Mouse (Mus musculus): ENCODE measurements at regions not wholly inside any gene's neighbourhood (a gene's known extent, or its start where the extent isn't known, plus 50 kb on each side); places are given as distances from the start of the nearest gene placed in this dataset.

DNA sequence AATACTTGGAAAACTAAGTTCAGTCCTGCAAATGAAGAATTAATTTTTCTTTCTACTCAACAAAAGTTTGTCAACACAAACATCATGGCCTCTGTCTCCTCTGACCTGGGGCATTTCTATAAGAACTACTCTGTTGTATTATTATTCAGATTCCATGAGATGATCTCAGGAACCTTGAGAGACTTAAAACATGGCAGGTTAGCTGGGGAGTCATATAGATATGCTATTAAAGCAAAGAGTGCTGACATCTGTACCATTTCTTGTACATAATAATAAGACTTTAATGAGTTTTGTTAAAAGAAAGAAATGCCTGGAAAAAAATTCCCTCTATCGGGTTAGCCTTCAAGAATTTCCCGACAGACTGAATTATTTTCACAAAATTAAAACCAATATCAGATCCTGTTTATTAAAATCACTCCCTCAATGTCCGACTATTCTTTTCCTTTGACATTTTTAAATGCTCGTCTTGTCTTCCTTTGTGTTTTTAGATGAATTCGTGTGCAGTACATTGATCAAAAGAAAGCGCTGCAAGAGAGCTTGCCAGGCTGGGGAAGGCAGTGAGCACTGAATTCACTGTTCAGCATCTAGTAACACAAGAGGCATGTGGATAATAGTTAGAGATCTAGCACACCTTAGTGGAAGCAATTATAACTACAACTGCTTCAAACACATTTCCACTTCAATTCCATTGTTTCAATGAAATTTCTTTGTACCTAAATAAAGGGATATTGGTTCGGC lies 145.0 kb upstream of the Cxadr start:
- no peak for DNase-seq

DNA sequence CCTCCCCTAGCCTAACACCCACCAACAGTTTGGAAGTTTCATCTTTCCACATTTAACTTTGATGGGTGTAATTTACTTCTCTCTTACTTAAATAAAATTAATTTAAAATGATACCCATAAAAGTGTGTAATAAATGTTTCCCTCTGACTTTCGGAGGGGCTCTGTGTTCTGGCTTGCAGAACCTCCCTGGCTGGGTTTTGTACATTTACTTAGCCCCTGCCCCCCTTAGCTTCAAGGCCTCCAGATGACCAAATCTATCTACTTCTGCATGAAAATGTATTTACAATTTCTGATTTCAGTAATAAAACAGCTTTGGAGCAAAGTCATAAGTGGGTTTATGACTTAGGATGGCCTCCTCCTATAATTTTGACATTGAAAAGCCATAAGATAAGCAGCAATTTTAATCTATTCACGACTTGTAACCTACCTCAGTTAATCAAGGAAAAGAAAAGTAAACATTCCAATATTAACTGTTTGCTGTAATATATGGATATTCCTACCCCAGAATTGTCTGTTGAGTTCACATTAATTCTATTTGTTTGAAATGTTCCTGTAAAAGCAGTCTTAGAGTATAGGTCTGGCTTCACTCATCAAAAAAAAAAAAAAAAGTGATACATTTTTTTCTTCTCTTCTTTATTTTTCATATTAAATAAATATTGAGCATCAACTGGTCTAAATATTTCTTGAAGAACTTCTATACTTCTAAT lies 147.2 kb upstream of the Cxadr start:
- no peak for DNase-seq

DNA sequence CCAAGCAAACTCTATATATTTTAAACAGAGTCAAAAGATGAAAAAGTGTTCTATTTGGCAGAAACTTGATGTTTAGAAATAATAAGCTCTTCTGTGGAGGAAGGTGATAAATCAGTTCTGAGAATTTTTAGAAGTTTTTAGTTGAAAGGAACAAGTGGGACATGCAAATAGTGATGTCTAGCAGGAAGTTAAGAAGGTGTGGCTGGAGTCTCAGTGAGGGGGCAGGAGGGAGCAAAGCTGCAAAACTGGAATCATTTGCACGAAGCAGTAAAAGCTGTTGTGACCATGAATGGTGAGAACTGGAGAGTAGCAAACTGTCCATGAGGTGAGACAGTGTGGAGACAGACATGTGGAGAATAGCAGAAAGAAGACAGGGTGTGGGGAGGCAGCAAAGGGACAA lies 157.1 kb upstream of the Cxadr start:
- no peak for DNase-seq

DNA sequence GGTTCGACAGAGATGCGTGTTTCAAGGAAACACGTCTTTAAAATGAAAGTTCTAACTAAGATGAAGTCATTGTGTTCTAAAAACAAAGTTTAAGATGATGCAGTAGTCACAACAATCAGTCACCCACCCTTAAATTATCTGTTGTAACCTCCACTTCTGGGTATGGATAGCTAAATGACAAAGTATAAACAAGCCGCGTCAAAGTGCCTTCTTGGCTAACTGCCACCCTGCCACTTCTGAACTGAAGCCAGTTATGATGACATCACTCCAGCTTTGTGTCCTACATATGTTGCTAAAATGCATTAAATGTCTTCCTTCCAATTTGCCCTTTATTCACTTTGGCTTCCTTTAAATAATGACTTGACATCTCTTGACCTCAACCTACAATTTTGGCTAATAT lies 165.8 kb upstream of the Cxadr start:
- no peak for DNase-seq

DNA sequence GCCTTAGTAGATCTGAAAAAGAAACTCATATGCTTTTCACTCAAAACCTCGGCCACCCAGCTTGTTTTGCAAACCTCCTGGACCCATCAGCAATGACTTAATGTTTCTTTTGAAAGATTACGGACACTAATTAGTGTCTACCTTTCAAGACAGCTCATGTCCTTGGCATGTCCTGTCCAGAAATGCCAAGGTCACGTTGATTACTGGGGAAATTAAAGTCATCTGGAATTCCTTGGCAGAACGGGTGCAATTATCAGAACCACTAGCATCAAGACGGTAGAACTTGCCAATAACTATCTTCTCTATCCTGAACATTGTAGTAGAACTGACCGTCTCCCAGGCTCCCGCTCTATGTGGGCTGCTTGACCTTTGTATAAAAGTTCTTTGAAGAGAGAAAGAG lies 166.8 kb upstream of the Cxadr start:
- no peak for DNase-seq

DNA sequence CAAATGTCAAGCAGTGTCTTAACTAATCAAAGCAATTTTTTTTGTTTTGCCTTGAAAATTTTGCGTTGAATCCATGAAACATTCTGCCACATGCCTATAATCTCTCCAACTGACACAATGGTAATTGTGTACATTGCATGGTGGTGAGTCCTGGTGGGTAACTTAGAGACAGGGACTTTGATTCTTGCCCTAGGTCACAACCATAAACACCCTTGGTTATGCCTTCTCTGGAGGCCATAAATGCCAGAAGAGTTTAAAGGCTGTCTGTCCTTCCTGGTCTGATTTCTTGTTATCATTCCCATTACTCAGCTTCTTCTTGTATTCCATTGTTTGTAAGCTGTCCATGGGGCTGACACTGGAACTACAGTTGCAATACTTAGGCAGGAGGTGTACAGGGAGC lies 179.6 kb upstream of the Cxadr start:
- no peak for DNase-seq

DNA sequence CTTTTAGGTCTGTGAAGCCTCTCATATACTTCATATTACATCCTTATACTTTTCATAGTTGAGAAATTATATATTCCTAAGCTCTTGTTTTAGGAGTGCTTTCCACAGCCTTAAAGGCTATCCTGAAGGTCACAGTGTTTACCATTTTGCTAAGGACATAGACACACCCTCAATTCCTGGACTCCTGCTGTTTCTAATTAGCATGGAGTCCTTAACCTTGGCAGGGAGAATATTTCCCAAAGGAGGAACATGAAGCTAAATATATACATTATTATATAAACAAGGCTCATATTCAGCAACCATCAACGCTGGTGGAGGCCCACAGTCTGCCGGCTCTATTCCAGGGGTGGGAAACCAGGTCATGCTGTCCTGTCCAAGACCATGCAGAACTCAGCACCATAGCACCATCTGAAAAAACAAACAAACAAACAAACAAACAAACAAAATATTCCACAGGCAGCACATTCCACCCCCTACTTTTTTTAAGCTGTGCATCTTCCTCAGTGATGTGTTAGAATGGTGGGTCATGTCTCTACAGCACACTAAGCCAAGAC lies 180.9 kb upstream of the Cxadr start:
- DNase-seq: no peak

DNA sequence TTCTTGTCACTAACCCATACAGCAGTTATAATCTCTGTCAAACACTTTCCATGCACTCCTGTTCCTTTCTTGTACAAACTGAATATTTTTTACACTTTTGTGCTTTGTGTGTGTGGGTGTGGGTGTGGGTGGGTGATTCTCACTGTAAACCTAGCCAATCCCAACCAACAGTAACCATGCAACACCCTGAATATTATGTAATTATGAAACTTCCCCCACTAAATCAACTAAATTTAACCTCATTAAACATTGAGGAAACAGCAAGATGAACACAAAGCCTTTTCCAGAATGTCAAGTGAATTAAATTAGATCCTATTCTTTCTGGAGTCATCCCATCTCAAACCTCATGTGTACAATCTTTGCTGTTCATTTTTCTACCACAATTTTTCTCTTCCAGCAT lies 197.0 kb upstream of the Cxadr start:
- DNase-seq: no peak

DNA sequence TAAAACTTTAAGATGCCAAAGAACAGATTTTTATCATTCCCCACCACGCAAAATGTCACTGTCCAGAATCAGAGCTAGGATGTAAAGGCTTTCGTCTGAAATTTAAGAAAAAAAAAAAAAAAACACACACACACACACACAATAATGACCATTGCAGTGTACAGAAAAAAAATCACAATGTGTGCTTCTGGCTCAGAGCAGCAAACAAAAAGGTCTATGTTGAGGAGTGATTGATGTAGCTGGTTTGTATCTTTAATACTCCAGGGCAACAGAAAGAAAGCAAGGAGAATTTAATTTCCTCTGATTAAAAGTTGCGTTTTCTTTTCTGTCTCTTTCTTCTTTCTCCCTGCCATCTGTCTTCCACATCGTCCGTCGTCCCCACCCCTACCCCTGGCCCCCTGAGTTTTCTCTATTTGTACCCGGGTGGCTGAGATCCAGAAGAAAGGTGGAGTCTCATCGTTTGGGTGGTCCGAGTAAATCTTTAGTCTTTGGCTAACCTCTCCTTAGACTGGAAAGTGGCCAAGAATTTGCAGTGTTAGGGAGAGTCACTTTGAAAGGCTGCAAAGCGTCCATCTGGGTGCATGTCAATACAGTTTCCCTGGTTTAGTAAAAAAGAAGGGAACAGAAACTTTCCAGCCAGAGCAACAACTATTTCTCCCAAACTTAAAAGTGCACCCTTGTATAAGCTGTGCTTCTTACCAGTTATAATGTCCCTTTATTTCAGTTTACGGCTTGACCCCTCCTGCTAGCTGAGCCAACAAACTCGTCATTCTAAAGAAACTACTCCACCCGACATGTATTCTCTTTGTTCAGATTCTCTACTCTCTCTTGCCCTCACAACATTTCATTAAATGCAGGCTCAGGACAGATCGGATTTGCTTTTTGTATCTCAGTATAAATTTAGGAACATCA lies 199.6 kb upstream of the Cxadr start:
- DNase-seq: no peak

DNA sequence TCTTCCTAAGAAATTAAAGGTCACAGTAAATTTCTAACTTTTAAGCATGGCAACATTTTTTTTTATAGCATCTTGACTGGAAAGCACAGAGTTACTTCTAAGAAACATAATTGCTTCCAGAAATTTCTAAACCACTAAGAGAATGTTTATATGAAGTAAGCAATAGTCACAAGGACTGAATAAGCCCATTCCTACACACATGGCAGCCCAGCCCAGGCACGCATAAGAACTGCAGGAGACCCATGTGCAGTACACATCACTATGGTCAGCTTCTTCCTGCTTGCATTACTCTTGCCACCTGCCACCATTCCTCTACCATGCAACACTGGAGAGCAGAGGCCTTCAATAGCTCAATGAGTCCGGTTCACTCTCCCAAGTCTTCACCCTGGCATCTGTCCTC lies 201.4 kb upstream of the Cxadr start:
- DNase-seq: no peak

DNA sequence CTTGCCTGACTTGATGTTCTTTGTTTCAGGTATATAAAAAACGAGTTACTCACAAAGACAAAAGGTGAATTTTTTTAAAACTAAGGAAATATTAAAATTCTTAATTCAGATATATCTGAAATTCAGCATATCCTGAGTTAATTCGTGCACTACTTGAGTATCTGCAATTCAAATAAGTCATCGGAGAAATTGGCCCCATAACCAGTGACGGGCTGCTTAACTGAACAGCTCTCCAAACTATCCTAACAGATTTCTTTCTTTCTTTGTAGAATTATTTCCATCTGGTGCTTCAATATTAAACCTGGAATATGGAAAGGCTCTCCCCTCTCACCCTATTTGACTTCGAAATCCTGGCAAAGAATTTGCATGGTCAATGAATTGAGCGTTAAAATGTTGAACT lies 202.2 kb upstream of the Cxadr start:
- no peak for DNase-seq

DNA sequence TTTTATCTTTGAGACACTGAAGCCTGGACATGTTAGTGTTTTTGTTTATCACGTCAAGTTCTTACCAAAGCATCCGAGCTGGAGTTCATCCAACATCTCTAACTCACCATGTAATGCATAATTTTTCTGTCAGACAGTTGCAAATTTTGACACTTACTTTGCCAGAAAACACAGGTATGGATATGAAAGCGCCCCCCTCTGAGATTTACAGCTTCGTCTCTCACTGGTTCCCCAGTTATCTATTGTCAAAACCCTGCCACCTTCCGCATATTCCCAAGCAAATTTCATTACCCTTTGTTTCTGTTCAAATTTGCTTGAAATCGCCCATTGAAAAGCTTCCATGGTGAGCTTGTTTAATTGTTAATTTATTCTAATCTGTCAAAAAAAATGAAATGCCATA lies 202.7 kb upstream of the Cxadr start:
- no peak for DNase-seq

DNA sequence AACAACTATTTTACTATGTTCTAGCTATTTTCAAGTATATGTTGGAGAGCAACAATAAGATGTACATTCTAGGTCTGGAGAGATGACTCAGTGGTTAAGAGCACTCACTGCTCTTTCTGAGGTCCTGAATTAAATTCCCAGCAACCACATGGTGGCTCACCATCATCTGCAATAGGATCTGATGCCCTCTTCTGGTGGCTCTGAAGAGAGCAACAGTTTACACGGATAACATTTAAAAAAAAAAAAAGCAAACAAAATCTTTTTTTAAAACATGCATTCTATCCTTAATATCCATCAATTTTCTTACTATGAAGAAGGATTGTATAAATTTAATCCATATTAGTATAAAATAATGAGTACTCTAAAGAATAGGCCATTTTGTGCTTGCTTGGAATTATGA lies 204.7 kb upstream of the Cxadr start:
- no peak for DNase-seq

DNA sequence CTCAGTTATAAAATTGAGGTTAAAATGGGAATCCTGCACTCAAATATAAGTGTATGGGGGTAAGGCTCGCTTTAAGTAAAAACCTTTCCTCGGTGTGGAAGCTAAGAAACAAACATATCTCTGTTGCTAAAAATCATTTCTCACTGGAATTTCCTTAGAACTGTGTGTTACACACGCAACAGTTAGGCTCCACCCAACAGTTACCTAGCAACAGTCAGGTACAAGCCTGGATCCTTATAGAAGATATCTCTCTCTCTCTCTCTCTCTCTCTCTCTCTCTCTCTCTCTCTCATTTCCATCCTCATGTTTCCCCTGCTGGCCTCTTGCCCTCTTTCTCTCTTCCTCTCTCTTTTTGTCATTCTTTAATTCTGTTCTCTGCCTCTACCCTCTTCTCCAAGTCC lies 211.1 kb upstream of the Cxadr start:
- DNase-seq: no peak

DNA sequence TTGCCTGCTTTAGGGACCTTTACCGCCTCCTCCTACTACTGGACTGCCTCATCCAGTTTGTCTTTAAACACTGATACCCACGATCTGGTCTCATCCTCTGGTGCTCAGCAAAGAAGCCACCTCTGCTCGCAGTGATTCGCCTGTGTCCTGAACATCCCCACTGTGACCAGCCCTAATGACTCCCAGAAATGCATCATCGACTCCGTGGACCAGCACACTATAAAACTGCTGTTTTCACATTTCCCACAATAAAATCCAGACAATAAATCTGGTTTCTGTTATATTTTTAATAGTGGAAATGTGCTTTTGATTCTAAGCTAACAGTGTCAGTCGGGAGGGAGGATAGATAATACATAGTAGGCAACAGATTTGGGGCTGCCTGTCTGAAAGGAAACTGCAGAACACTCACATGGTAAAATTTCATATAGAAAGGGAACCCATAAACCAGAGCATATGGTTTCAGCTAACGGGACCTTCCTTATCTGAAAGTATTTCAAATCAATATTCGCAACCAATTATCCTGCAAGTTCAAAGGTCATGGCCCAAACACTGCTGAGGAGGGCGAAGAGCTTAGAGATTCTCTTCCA lies 233.7 kb upstream of the Cxadr start:
- no peak for DNase-seq

DNA sequence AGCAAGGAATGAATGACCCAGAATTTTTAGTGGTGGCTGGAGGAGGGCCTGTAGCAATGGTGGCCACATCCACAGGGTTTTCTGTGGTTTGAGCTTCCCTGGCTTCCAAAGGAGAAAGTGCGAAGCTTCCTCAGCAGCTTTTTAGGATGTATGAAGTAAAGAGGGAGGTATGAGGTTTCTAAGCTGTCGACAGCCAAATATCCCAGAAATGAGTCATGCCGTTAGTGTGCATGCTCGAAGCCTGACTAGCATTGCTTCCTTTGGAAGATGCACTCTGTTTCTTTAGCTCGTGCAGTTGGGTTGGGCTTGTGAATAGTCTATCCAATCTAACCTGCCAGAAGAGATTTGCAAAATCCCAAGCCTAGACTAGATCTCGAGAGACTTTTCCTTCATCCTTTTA lies 240.8 kb upstream of the Cxadr start:
- no peak for DNase-seq

DNA sequence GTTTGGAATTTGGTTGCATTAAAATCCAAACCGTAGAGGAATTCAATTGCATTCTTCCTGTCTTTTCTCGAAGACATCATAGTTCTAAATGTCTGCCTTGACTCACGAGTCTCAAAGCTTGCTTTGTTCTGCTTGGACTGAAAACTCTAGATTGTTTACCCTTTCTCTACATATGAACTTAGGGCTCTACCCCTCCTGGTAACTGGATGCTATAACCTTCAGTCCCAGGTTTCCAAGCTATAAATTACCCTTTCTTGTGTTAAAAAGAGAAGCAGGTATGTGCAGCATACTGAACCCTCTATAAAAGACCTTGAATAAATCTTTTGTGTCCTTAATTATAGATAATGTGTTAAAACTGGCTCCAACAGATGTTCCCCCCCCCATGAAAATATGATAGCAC lies 243.7 kb upstream of the Cxadr start:
- no peak for DNase-seq

DNA sequence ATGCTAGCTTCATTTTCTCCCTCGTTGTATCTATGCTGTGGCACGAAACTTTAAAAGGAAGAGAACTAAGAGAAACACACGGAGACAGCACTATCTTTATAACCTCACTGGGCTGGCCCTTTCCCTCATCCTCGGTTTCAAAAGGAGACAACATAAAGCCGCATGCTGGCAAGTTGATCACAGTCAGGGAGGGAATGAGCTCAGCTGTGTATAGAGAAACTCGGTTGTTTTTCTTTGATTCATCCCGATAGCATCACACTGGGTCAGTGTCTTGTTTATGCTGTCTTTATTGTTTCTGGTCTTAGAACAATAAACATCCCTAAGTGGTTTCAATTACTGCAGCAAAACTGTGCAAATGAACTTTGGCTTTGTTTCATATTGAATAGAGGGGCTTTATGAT lies 249.2 kb upstream of the Cxadr start:
- no peak for DNase-seq

DNA sequence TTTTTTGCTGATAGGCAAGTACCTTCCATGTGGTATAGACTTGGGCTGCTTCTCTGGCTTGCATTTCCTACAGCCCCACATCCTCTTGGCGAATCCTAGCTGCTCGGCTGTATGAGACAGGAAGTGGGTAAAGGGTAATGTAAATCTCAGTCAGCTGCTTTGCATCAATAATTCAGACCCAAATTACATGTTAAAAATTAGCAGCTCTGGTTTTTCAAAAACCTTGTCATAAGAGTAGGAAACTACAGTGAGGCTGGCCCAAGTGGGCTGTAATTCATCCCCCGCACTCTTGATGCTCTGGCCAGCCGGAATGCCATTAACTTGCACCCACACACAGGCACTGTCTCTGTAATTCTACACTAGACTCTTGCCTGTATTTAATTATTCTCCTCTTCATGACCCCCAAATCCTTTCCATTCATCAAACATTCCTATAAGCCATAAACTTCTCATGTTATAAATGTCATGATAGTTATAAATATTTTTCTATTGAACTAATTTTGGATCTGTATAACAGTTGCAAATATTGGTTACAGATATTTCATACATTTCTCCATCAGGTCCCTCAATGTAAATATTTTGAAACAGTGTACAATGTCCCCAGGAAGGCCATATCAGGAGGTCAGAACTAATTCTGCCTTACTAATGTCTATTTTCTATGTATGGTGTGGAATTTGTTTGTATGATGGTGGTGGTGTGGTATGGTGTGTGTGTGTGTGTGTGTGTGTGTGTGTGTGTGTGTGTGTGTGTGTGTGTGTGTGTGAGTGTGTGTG lies 261.0 kb upstream of the Cxadr start:
- no peak for DNase-seq

DNA sequence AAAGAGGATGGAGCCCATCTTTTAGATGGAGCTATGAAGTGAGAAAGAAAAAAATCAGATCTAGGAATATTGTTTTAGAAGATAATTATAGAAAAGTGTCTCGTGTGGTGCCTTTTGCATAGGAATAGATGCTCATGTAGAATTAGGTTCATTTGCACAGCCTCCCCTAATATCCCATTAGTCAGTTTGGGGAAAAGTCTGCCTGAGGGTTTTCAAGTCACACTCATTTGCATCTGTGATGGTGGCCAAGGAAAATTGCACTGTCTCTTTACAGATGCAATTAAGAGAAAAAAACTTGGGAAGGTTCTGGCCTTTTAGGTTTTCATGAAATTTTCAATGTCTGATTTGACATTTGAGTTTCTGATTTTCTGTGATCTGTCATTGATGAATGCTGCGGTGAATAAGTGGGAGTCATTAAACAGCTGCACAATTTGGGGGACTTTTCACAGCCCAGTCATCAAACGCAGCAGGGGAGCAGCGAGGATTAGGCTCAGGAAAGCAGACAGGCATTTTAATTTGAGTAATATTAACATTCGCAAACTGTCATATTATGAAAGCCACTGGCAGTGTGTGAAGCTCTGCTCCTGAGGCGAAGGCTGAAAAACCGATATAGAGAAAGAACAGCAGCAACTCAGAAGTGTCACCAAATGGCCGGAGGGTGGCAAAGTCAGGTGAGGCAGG lies 281.5 kb upstream of the Cxadr start:
- DNase-seq: no peak

DNA sequence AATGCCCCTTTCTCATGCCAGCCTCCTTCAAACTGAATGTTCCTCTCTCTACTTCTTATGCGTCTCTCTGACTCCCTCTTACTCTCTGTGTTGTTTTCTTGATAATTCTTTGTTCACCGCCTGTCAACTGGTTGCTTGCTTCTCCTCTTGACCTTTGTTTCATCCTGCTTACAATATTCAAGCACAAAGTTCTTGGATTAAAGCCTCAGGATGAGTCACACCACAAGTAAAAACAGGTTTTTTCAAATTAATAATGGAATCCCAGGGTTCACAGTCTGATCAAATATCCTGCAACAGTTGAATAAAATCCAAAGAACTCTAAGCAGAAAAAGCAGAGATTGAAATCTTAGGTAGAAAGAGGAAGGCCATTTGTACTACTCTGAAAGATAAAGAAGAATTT lies 285.9 kb upstream of the Cxadr start:
- no peak for DNase-seq

Data from lung, adult 18-20 months (tissue).